Mouse (Mus musculus): Measurements from ENCODE around the gene Gm9745. TPM values are rescaled to one million over a fixed set of nuclear protein-coding genes. Genes with fewer than 3 reads are reported as not detected.
"Not testable (repeated sequence)": the region's sequence is repeated elsewhere in the genome, so short reads cannot be mapped to it uniquely, and the experiment has no call there.

Gene Gm9745
- not detected in 2 replicates for polyA plus RNA-seq (2016; fragmentation: Nextera tagmentation; extraction: Ambion mirVana)

- H3K9me3 ChIP-seq; DNase-seq (ENCODE audit: extremely low spot score, low spot score); H3K36me3 ChIP-seq (replicated peaks); H3K4me1 ChIP-seq; H3K27ac ChIP-seq; H3K27me3 ChIP-seq (ENCODE audit: poor library complexity, severe bottlenecking); H3K4me3 ChIP-seq: not testable (repeated sequence)
Observed at GRCm38 (mm10) chr13:8948131-8948530, at the start of gene Gm9745. Gene Gm9745, minus strand, starts transcription at chr13:8948231.

- not testable (repeated sequence) for H3K27me3 ChIP-seq (ENCODE audit: poor library complexity, severe bottlenecking); H3K36me3 ChIP-seq (replicated peaks); DNase-seq (ENCODE audit: extremely low spot score, low spot score)
Observed at GRCm38 (mm10) chr13:8997221-8997620, 49.2 kb upstream of the Gm9745 start.

GRCm38 (mm10) chr13:8995990-8996786, 48.2 kb upstream of the Gm9745 start, which contains the start of gene Gtpbp4:
Gene Gtpbp4, minus strand, starts transcription at chr13:8996083.
- peak; percentile 96 for DNase-seq (ENCODE audit: extremely low spot score, low spot score)
- Histone ChIP-seq H3K4me3 (peak within 1 kb of the TSS; percentile 99), H3K36me3 (replicated peaks) (peaks cover 16% of the 10 kb centered on the region), H3K27ac (peak within 1 kb of the TSS; percentile 92), H3K27me3 (ENCODE audit: poor library complexity, severe bottlenecking) (no peaks in the 10 kb centered on the region), H3K9me3 (no peaks in the 10 kb centered on the region), H3K4me1 (peaks cover 17% of the 10 kb centered on the region)
- WGBS: 1% methylated on average over 51 of the region's 51 CpGs

More at GRCm38 (mm10) chr13:8997221-8997620, 49.2 kb upstream of the Gm9745 start:
- 87% methylated on average over 5 of the region's 5 CpGs for WGBS
- not testable (repeated sequence) for H3K9me3 ChIP-seq, H3K4me3 ChIP-seq, H3K27ac ChIP-seq
- peaks cover 17% of the 10 kb centered on the region for H3K4me1 ChIP-seq

- H3K4me1 ChIP-seq: peaks cover 17% of the 10 kb centered on the region
- DNase-seq (ENCODE audit: extremely low spot score, low spot score): no peak
- H3K27me3 ChIP-seq (ENCODE audit: poor library complexity, severe bottlenecking): no peaks in the 10 kb centered on the region
- H3K27ac ChIP-seq: peak overlapping the region; percentile 92
- 4% methylated on average over 33 of the region's 33 CpGs for WGBS
- peaks cover 25% of the 10 kb centered on the region for H3K36me3 ChIP-seq (replicated peaks)
- H3K4me3 ChIP-seq: peak overlapping the region; percentile 99
- no peaks in the 10 kb centered on the region for H3K9me3 ChIP-seq
Observed at GRCm38 (mm10) chr13:8995159-8995989, 47.3 kb upstream of the Gm9745 start.

DNA sequence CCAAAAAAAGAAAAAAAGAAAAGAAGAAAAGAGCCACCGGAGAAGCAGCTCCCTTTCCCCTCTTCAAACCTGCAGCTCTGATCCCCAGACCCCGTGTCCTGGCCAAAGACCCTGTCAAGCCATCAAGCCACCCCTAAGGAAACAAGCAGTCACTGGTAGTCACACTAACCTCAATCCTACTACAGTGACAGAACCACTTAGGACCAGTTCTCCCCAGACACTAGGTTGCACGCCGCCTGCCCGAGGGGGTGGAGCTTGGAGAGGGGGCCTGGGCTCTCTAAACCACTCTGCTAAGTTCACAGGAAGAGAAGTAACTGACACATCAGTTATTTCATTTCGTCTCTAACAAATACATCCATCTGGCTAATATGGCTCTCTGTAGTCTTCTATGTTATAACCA, 44.2 kb upstream of the Gm9745 start:
- no peak overlapping the region for H3K27ac ChIP-seq
- H3K4me3 ChIP-seq: no peak overlapping the region
- WGBS: 94% methylated on average over 6 of the region's 6 CpGs
- no peaks in the 10 kb centered on the region for H3K27me3 ChIP-seq (ENCODE audit: poor library complexity, severe bottlenecking)
- H3K4me1 ChIP-seq: peaks cover 17% of the 10 kb centered on the region
- H3K36me3 ChIP-seq (replicated peaks): peaks cover 56% of the 10 kb centered on the region
- no peaks in the 10 kb centered on the region for H3K9me3 ChIP-seq
- DNase-seq (ENCODE audit: extremely low spot score, low spot score): no peak

- H3K4me3 ChIP-seq: no peak overlapping the region
Observed at GRCm38 (mm10) chr13:8972972-8973371, 24.9 kb upstream of the Gm9745 start.

GRCm38 (mm10) chr13:8972369-8972768, 24.3 kb upstream of the Gm9745 start:
- peaks cover 99% of the 10 kb centered on the region for H3K36me3 ChIP-seq (replicated peaks)

More at GRCm38 (mm10) chr13:8972972-8973371, 24.9 kb upstream of the Gm9745 start:
- Histone ChIP-seq H3K27me3 (ENCODE audit: poor library complexity, severe bottlenecking) (no peaks in the 10 kb centered on the region), H3K36me3 (replicated peaks) (peaks cover 99% of the 10 kb centered on the region), H3K27ac (no peak overlapping the region), H3K9me3 (no peaks in the 10 kb centered on the region), H3K4me1 (no peaks in the 10 kb centered on the region)
- 96% methylated on average over 3 of the region's 3 CpGs for WGBS
- DNase-seq (ENCODE audit: extremely low spot score, low spot score): no peak

GRCm38 (mm10) chr13:8967742-8968141, 19.7 kb upstream of the Gm9745 start:
- no peak overlapping the region for H3K27ac ChIP-seq
- peaks cover 71% of the 10 kb centered on the region for H3K36me3 ChIP-seq (replicated peaks)
- DNase-seq (ENCODE audit: extremely low spot score, low spot score): no peak
- WGBS: 94% methylated on average over 8 of the region's 8 CpGs
- no peaks in the 10 kb centered on the region for H3K9me3 ChIP-seq
- H3K4me1 ChIP-seq: no peaks in the 10 kb centered on the region
- H3K4me3 ChIP-seq: no peak overlapping the region
- H3K27me3 ChIP-seq (ENCODE audit: poor library complexity, severe bottlenecking): no peaks in the 10 kb centered on the region

More at GRCm38 (mm10) chr13:8972369-8972768, 24.3 kb upstream of the Gm9745 start:
- Histone ChIP-seq H3K4me1 (no peaks in the 10 kb centered on the region), H3K27ac (no peak overlapping the region), H3K27me3 (ENCODE audit: poor library complexity, severe bottlenecking) (no peaks in the 10 kb centered on the region), H3K9me3 (no peaks in the 10 kb centered on the region), H3K4me3 (no peak overlapping the region)
- no peak for DNase-seq (ENCODE audit: extremely low spot score, low spot score)

DNA sequence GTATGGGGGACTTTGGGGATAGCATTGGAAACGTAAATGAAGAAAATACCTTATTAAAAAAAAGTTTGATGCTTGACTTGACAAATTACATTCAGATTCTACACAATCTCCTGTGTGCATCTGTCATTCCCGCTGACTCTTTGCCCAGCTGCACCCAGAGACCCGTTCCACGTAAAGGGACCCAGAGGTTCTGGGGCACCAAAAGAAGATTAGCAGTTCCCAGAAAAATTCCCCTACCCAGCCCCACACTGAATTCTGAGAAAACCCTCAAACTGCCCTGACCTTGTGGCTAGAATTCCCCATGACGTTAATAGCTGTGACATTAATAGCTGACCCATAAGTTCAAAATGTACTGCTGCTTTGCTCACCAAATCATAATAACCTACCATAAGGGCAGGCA, 17.2 kb upstream of the Gm9745 start:
- DNase-seq (ENCODE audit: extremely low spot score, low spot score): no peak
- Histone ChIP-seq H3K4me1 (no peaks in the 10 kb centered on the region), H3K27me3 (ENCODE audit: poor library complexity, severe bottlenecking) (no peaks in the 10 kb centered on the region), H3K4me3 (no peak overlapping the region), H3K36me3 (replicated peaks) (peaks cover 45% of the 10 kb centered on the region), H3K9me3 (no peaks in the 10 kb centered on the region), H3K27ac (no peak overlapping the region)
- 93% methylated on average over 5 of the region's 5 CpGs for WGBS

GRCm38 (mm10) chr13:8962266-8962665, 14.2 kb upstream of the Gm9745 start:
- H3K27me3 ChIP-seq (ENCODE audit: poor library complexity, severe bottlenecking); DNase-seq (ENCODE audit: extremely low spot score, low spot score); H3K4me1 ChIP-seq; H3K9me3 ChIP-seq; H3K4me3 ChIP-seq; H3K27ac ChIP-seq: not testable (repeated sequence)
- 40% methylated on average over 5 of the region's 5 CpGs for WGBS
- H3K36me3 ChIP-seq (replicated peaks): peaks cover 17% of the 10 kb centered on the region

GRCm38 (mm10) chr13:8961128-8961888, 13.3 kb upstream of the Gm9745 start:
- H3K4me3 ChIP-seq; H3K36me3 ChIP-seq (replicated peaks); H3K27me3 ChIP-seq (ENCODE audit: poor library complexity, severe bottlenecking); H3K4me1 ChIP-seq; H3K9me3 ChIP-seq; DNase-seq (ENCODE audit: extremely low spot score, low spot score); H3K27ac ChIP-seq: not testable (repeated sequence)
- WGBS: 72% methylated on average over 3 of the region's 3 CpGs

DNA sequence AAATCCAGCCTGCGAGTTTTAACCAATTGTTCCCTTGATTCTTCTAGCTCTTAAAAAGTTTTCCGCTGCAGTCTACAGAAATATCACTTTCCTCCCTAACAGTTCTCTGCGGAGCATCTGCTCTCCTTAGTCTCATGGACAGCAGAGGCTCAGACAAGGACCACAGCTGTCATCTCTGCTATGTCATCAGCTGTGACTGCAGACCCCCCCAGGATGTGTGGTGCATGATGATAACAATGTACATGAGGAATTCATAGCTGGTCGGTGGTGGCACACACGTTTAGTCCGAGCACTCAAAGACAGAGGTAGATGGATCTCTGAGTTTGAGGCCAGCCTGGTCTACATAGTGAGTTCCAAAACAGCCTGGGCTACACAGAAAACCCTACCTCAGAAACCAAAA, 11.5 kb upstream of the Gm9745 start:
- not testable (repeated sequence) for H3K9me3 ChIP-seq; H3K27ac ChIP-seq; H3K36me3 ChIP-seq (replicated peaks); H3K4me1 ChIP-seq; DNase-seq (ENCODE audit: extremely low spot score, low spot score); H3K27me3 ChIP-seq (ENCODE audit: poor library complexity, severe bottlenecking); H3K4me3 ChIP-seq
- 97% methylated on average over 5 of the region's 6 CpGs for WGBS

All from forebrain, embryonic 10.5 days (tissue).